Mouse (Mus musculus) testis, adult 2 months (tissue): Measurements from ENCODE around the gene Apba2. TPM values are rescaled to one million over a fixed set of nuclear protein-coding genes. Genes with fewer than 3 reads are reported as not detected.

Experiments used
- H3K27ac ChIP-seq: fragments of 200-500 bp; 2 replicates; pipeline ENCODE4 v1.5.1; 2012; ENCODE audit warnings: low read depth, low read length; ENCODE audit not compliant: control insufficient read depth, insufficient read depth
- H3K27me3 ChIP-seq: fragments of 200-500 bp; 2 replicates; pipeline ENCODE4 v1.6.1; 2012; ENCODE audit warnings: mild to moderate bottlenecking, low read length, moderate library complexity; ENCODE audit not compliant: control insufficient read depth, insufficient read depth
- H3K36me3 ChIP-seq: fragments of 200-500 bp; 2 replicates; pipeline ENCODE4 v1.6.1; 2012; ENCODE audit warnings: mild to moderate bottlenecking, low read length; ENCODE audit not compliant: control insufficient read depth, insufficient read depth
- H3K4me1 ChIP-seq: fragments of 200-500 bp; 2 replicates; pipeline ENCODE4 v1.6.1; 2012; ENCODE audit warnings: low read length; ENCODE audit not compliant: control insufficient read depth, insufficient read depth
- H3K4me3 ChIP-seq: fragments of 200-500 bp; 2 replicates; pipeline ENCODE4 v1.5.1; 2012; ENCODE audit warnings: low read depth, mild to moderate bottlenecking, low read length, moderate library complexity, mixed read lengths; ENCODE audit not compliant: control insufficient read depth
- CTCF ChIP-seq: fragments of 200-500 bp; IDR thresholded peaks from 2 replicates; pipeline ENCODE4 v1.5.1; 2012; ENCODE audit warnings: low read depth, mild to moderate bottlenecking, inconsistent platforms, low read length, moderate library complexity; ENCODE audit not compliant: control insufficient read depth, insufficient read depth, insufficient replicate concordance
- POLR2A ChIP-seq: fragments of 200-500 bp; IDR thresholded peaks from 2 replicates; pipeline ENCODE4 v1.6.1; 2012; ENCODE audit warnings: low read depth, mild to moderate bottlenecking, inconsistent platforms, low read length, moderate library complexity; ENCODE audit not compliant: control insufficient read depth
- polyA plus RNA-seq: library from polyadenylated mRNA; depleted of rRNA; stranded (reverse); fragments of >200 nt; gene quantifications from 2 replicates; pipeline ENCODE4 v1.2.3, GENCODE M21; 2012

Gene Apba2
- polyA plus RNA-seq, 1 experiment = 0.51 TPM

DNA sequence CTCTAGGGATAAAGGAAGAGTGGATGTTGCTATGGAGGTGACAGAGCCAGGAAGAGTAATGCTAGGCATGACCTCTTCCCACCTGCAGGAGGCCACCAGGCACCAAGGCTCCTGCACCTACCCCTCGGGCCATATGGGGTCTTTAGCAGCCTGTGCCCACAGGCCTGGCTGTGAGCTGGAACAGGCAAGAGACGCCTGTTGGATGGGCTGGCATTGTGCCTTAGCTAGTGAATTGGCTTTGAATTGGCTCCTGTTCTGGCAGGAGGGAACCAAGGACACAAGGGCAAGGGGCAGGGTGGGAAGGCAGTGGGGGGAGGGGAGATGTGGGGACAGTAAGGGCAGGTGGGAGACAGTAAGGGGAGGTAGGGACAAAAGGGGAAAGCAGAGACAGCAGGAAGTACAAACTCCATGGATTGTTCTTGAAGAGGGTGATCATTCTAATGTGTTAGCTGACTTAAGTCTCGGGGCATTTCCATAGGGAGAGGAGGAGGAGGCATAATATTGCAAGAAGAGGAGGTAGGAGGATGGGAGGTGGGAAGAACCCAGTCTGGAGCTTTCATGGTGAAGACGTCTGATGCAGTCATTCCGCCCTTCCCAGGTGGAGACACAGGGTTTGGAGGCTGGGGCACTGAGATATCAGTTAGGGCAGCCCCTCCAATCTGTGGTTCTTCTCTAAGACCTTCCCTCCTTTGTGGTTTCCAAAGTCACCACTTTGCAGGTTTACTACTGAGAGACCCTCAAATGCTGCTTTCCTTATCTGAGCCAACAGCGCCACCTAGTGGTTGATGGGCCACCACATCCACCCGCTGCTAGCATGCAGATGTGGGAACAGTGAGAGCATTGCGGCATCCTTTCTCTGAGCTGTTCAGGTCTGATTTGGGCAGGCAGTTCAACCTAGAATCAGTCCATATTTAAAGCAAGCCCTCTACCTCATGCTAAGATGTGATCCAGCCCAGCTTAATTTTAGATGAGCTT is 240.1 kb downstream of the Apba2 start:
- H3K36me3 ChIP-seq = no peaks in the 10 kb centered on the region
- H3K4me3 ChIP-seq = no peak overlapping the region
- no peaks in the 10 kb centered on the region for H3K27me3 ChIP-seq
- TF ChIP-seq CTCF (peak; percentile 95), POLR2A (no peak)
- no peak overlapping the region for H3K27ac ChIP-seq
- H3K4me1 ChIP-seq = no peaks in the 10 kb centered on the region

- Histone ChIP-seq H3K36me3 (no peaks in the 10 kb centered on the region), H3K4me3 (no peak overlapping the region), H3K27ac (no peak overlapping the region), H3K27me3 (no peaks in the 10 kb centered on the region), H3K4me1 (no peaks in the 10 kb centered on the region)
- TF ChIP-seq CTCF (no peak), POLR2A (no peak)
Observed at GRCm38 (mm10) chr7:64743610-64744009, 242.1 kb downstream of the Apba2 start.

DNA sequence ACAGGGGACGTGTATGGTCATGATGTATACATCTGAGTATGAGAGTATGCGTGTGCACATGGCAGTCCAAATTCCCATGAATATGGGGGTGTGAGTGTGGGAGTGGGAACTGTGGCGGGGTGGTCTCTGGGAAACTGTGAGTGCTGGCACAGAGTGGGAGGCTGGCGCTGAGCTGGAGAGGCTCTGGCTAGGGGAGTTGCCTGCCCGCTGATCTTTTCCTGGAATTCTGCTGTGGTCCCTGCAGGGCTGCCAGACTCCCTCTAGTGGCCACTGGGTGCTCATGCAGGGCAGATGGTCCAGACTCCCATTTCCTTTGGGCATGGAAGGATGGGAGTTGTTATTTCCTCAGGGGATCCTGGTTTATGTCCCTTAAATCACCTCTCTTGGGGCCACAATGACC is 250.0 kb downstream of the Apba2 start:
- peak; percentile 93 for TF ChIP-seq CTCF
- no peak for TF ChIP-seq POLR2A
- Histone ChIP-seq H3K27me3 (no peaks in the 10 kb centered on the region), H3K4me3 (no peak overlapping the region), H3K27ac (no peak overlapping the region), H3K36me3 (no peaks in the 10 kb centered on the region), H3K4me1 (no peaks in the 10 kb centered on the region)

GRCm38 (mm10) chr7:64752133-64752532 is 250.6 kb downstream of the Apba2 start:
- H3K27ac ChIP-seq = no peak overlapping the region
- H3K4me1 ChIP-seq = no peaks in the 10 kb centered on the region
- H3K4me3 ChIP-seq = no peak overlapping the region
- no peaks in the 10 kb centered on the region for H3K27me3 ChIP-seq
- no peaks in the 10 kb centered on the region for H3K36me3 ChIP-seq
- TF ChIP-seq POLR2A = no peak
- TF ChIP-seq CTCF = no peak

- H3K27ac ChIP-seq = no peak overlapping the region
- TF ChIP-seq CTCF (no peak), POLR2A (no peak)
- H3K4me3 ChIP-seq = no peak overlapping the region
- H3K27me3 ChIP-seq = no peaks in the 10 kb centered on the region
- H3K36me3 ChIP-seq = no peaks in the 10 kb centered on the region
- H3K4me1 ChIP-seq = no peaks in the 10 kb centered on the region
Observed at GRCm38 (mm10) chr7:64753678-64754077, 252.2 kb downstream of the Apba2 start.

DNA sequence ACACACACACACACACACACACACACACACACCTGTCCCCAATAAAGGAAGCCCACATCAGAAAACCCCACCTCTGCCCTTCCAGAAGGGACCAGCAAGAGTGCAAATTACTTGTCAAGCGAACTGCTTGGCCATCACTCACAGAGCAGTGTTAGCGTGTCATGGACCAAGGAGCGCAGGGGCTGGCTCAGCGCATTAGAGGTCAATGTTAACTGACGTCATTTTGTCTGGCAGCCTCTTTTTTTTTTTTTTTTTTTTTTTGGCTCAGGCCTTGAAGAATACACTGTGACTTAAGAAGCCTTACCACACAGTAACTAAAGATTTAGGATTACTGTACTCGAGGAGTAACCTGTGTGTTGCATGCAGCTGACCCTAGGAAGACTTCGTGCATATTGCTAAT is 252.7 kb downstream of the Apba2 start:
- no peak for TF ChIP-seq POLR2A
- TF ChIP-seq CTCF = no peak
- no peaks in the 10 kb centered on the region for H3K27me3 ChIP-seq
- H3K4me3 ChIP-seq = no peak overlapping the region
- H3K36me3 ChIP-seq = no peaks in the 10 kb centered on the region
- no peaks in the 10 kb centered on the region for H3K4me1 ChIP-seq
- H3K27ac ChIP-seq = no peak overlapping the region

GRCm38 (mm10) chr7:64755141-64755540 is 253.6 kb downstream of the Apba2 start:
- no peak overlapping the region for H3K27ac ChIP-seq
- no peaks in the 10 kb centered on the region for H3K36me3 ChIP-seq
- H3K4me3 ChIP-seq = no peak overlapping the region
- no peaks in the 10 kb centered on the region for H3K27me3 ChIP-seq
- H3K4me1 ChIP-seq = no peaks in the 10 kb centered on the region; the same call in 1 of the 2 replicates
- no peak for TF ChIP-seq CTCF

GRCm38 (mm10) chr7:64765595-64765994 is 264.1 kb downstream of the Apba2 start:
- no peak for TF ChIP-seq CTCF
- TF ChIP-seq POLR2A = no peak
- Histone ChIP-seq H3K4me3 (no peak overlapping the region), H3K27me3 (no peaks in the 10 kb centered on the region), H3K4me1 (no peaks in the 10 kb centered on the region), H3K27ac (no peak overlapping the region), H3K36me3 (no peaks in the 10 kb centered on the region)
